Mouse (Mus musculus) retina, postnatal 1 day (tissue): ENCODE measurements around the gene Spata31d1a.
A peak's percentile ranks its signal among the peaks of the same experiment; 100 is the strongest.
"Not testable (repeated sequence)": the region's sequence is repeated elsewhere in the genome, so short reads cannot be mapped to it uniquely, and the experiment has no call there.

ENCODE experiments used
- DNase-seq: peaks from one replicate; pipeline ENCODE4 v3.0.0-alpha.2; 2012

The Spata31d1a gene

DNA sequence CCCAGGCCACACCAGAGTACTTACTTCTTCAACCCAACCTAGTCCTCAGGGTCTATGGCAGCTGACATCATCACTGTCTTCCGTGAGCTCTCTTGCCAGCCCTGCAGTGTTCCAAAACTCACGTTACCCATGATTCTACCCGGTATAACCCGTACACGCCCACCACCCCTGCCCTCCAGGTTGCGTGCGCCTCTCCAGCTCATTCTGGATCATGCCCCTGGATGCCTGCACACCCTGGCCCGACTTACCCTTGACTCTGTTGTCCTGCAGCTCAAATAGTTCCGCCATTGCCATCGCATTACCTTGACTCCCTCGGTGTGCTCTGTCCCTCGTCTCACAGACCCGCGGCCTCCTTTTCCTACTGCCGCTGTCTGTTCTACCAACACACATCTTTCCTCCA lies at the start of gene Spata31d1a:
Gene Spata31d1a (minus strand): TSS at position 101 of the 400 bp plus-strand sequence.
- no peak for DNase-seq

DNA sequence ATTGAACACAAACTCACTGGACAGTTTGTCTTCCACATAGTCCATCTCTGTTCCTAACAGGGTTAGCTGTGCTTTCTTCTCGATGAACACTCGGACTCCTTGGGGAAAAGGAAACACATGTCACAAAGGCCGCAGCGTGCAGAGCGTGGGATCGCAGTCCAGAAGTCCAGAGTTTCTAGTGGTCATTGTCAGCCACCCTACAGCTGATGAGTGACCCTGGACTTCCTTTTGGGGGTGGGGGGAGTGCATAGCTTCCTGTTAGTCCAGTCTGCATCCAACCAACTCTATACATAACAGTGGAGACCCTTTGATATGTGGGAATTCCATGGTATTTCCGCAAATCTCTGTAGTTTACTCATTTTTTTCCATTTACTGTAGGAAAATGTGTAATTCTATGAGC lies 46.8 kb upstream of the Spata31d1a start:
- no peak for DNase-seq

DNA sequence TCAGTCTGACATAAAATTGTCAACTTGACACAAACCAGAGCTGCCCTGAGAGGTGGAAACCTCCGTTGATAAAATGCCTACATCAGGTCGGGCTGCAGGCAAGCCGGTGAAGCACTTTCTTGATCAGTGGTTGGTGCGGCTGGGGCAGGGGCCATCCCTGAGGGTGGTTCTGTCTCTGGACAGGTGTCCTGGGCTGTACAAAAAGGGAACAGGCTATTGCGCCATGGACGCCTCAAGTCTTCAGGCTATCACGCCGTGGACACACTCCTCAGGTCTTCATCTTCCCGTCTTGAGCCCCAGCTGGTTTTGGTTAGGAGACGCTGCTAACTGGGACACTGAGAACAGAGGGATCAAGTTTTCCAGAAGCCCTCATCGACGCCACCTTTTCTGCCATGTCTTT lies 40.2 kb upstream of the Spata31d1a start:
- DNase-seq: no peak

DNA sequence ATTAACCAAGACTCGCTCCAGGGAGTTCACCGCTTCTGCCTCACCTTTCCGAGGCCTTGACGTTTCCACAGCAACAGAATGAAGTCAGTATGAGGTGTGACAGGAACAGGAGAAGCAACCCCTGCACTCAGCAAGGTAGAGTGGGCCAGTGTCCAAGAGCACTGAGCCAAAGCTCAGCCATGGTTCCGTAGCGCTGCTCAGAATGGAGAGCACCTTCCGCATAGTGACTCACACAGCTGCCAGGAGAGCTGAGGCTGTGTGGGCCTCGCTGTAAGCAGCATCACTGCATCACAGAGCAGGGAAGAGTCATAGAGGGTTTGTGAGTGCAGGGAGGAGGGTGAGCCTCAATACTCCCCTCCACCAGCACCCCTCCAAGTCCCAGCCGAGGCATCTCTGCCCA lies 36.6 kb upstream of the Spata31d1a start, which contains the start of gene 1700014D04Rik:
Gene 1700014D04Rik (minus strand): TSS at position 42 of the 400 bp plus-strand sequence.
- DNase-seq: no peak

DNA sequence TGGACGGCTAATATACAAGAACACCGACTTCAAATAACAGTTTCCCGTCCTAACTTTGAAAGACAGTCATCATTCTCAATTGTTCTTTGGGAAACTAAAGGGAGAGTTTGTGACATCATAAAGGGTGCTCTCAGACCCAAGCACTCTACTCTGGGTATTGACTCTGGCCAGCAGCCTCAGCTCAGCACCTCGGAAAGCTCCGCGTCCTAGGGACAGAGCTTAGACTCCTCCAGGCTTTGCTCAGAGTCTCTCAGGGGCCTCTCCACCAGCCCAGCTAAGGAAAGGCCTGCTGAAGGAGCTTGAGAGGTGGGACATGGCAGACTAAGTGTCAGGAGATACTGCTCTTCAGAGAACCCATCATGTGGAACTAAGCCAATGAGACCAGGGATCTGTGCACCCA lies 36.0 kb upstream of the Spata31d1a start:
- DNase-seq: no peak

DNA sequence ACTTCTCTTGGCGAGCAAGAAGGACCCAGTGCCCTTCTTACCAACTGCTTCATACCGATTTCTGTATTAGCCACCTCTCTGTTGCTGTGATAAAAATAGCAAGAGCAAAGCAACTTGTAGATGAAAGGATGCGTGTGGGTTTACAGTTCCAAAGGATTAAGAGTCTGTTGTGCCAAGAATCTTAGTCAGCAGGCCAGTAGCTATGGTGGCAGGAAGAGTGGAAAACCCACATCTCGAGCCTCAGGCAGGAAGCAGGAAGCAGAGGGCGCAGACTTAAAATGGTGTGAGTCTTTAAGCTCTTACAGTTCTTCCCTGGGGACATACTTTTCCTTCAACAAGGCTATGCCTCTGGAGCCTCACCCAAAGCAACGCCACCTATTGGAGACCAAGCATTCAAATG lies 35.3 kb upstream of the Spata31d1a start:
- DNase-seq: no peak

DNA sequence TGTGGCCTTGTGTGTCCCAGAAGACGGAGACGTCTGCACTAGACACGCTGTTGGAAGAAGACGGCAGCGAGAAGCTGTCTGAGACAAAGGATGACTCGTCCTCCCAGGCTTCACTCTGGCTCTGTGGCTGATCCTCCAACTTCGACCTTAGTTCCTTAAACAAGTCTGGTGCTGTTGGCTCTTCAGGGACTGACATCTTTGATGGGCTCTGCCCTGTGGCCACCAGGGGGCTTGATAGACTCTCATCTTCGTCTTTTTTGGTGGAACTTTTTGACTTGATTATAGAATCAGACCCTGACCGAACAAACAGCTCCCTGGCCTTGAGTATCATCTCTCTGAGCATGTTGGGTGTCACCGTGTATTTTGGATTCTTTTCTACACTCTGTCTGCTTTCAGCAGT lies 31.6 kb upstream of the Spata31d1a start:
- DNase-seq: no peak

DNA sequence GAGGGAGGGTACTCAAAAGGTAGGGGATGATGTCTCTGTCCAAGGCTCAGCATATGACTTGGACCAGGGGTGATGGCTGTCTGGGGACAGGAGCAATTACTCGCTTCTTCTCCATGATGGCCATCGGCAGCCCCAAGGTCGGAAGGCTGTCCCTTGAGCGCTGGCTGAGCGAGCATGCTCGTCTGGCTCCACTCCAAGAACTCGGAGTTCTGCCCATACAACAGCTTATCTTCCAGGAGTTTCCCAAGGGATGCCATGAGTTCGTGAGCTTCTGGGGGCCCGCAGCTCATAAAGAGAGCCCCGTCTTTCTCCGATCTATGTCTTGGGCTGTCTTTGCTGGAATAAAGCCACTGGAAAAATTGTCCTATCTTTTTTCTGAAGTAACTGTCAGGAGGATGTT lies 31.0 kb upstream of the Spata31d1a start:
- no peak for DNase-seq

DNA sequence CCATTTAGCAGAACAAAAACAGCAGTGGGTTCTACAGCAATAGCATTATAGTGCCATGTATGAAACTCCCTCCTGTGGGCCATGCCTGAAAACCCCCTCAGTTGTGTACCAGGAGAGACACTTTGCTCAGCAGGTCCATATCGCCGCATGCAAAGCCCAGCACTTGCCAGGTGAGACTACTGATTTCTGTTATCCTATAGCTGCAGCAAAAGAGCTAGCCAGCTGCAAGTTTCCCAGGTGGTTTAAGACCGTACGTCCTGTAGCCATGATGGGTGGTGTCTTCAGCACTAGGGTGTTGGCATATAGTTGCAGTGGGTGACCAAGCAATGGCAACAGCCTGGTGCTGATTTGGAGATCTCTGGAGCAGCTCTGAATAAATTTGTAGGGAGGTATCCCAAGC lies 29.3 kb upstream of the Spata31d1a start:
- DNase-seq: no peak

DNA sequence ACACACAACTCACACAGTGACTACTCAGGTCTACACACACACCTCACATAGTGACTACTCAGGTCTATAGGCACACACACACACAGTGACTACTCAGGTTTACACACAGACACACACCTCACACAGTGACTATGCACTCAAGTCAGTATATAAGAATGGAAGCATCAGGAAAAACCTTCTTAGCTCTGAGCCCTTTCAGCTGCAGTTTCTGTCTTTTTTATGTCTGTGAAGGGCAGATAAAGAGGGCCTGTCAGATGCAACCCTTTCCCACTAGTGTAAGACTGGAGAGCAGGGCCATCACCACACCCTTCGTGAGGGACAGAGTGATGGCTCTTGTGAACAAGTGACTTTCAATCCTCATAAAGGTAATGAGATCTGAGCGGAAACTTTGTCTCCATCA lies 28.3 kb upstream of the Spata31d1a start:
- no peak for DNase-seq

DNA sequence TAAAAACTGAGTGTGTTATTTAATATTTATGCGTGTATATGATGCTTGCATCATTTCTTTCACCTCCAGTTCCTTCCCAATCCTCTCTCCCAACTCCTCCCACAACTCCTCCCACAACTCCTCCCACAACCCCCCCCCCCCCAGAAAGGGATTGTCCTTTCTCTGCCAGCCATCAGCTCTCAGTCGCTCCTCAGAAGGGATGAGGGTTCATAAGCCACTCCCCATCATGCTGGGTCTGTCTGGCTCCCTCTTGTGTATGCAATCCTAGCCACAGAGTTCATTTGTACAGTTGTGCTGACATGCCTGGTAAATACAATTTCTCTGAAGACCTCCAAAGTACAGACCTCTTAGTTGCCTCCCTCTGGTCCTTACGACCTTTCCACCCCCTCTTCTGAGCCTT lies 25.1 kb upstream of the Spata31d1a start:
- peak; percentile 65 for DNase-seq

DNA sequence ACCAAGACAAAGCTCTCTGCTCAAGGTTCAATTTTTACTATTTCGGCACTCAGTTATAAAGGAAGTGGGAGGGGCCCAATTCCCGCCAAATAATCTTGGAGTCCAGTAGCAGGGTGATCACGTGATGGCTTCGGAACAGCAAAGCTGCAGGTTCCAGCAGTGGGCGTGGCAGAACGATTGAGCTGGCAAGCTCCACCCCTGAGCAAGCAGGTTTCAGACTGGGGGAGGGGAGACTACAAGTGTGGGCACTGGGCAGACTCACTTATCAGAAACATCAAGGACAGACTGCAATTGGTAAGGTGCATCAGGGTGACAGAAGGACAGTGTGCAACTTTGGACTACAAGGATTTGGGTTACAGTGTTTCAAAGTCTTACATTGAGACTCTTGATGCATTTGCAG lies 24.2 kb upstream of the Spata31d1a start:
- DNase-seq: not testable (repeated sequence)

DNA sequence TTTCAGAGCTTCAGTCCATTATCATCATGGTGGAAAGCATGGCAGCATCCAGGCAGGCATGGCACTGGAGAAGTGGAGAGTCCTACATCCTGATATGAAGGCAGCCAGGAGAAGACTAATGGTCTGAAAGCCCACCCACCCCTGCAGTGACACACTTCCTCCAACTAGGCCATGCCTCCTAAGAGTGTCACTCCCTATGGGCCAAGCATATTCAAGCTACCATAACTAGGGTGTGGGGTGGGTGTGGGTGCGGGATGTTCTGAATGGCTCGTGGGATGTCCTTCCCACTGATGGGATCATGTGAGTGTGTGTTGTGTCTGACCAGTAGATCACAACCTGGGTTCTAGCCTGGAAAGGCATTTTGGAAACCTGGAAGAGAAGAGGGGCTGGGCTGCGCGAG lies 23.8 kb upstream of the Spata31d1a start:
- no peak for DNase-seq

DNA sequence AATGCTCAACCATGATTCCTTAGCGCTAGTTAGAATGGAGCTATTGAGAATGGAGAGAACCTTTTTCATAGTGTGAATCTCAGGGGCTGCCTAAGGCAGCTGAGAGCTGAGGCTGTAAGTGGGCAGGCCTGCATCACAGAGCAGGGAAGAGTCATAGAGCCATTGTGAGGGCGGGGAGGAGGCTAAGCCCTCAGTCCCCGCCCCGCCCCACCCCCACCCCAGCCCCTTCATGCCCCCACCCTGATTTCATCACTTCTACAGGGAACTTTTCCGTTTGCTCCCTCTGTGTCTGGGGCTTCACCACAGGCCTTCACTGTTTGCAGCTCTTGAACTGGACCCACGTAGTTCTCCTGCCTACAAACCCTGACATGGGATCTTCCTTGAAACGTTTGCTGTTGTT lies 21.5 kb upstream of the Spata31d1a start, which contains the start of gene Spata31d1d:
Gene Spata31d1d (minus strand): TSS at position 101 of the 400 bp plus-strand sequence.
- DNase-seq: no peak

DNA sequence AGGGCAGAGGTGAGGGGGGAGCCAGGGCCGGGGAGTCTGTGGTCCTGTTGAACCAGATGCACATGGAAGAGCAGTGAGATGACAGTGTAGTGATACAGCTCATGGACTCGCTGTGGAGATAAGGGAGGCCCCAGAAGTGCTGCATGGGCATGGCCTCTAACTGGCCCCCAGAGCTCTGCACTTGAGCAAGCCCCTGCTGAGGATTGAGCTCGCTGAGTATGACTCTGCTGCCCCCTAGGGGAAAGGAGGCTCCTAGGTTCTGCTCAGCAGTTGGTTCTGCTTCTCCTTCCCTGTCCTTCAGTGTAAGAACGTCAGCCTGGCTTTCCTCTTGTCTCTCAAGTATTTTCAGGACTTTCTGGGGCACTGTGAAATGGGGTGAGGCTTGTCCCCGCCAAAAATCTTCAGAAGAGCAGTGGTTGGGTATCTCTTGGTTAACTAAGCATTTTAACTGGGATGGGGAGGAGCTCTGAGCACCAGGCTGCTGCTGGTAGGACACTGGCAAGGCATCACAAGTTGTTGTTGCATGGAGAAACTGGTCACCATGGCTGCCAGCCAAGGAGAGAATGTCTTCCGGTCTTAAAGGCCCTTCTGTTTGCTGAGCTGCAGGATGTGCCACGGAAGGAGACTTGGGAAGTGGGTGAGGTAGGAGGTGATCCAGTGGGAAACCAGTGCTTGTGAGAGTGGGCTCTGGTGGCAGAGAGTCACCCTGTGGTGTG lies 18.4 kb upstream of the Spata31d1a start:
- DNase-seq: peak; percentile 91

DNA sequence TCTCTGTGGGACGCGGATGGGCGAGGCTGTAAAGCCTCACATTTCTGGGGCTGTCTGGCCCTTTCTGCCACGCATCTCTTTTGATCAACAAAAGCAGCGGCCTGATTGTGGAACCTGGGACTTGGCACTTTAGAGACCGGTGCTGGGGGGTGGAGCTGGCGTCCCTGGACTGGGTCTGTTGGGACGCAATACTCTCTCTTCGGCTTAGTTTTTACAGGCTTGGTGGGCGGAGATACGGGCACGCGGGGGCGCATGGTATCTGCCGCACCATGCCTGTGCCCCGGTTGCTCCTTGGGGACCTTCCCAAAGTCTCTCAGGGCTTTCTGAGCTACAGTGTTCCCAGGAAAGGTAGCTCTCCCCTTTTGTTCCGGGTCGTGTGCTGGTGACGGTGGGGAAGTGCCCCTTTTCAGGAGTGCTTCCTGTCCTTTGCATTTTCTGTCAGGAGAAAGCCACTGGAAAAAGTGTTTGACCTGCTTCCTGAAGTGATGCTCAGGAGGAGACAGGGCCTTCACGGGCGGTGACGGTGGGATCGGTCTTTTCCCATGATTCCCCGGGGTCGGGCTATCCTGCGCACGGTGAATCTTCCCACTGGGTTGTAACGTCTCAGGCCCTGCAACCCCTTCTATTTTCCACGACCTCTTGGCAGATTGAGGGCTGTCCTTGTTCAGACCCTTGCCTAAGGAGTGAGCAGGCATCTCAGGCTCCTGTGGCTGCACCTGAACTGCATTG lies 16.2 kb upstream of the Spata31d1a start:
- DNase-seq: no peak

DNA sequence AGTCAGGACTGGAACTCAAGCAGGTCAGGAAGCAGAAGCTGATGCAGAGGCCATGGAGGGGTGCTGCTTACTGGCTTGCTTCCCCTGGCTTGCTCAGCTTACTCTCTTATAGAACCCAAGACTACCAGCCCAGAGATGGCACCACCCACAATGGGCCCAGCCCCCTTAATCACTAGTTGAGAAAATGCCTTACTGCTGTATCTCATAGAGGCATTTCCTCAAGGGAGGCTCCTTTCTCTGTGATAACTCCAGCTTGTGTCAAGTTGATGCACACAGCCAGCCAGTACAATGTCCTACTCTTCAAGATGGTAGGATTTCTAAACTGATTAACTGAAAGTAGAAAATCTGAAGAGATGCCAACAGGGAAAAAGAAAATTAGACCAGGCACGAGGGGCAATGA lies 12.0 kb upstream of the Spata31d1a start:
- DNase-seq: not testable (repeated sequence)

DNA sequence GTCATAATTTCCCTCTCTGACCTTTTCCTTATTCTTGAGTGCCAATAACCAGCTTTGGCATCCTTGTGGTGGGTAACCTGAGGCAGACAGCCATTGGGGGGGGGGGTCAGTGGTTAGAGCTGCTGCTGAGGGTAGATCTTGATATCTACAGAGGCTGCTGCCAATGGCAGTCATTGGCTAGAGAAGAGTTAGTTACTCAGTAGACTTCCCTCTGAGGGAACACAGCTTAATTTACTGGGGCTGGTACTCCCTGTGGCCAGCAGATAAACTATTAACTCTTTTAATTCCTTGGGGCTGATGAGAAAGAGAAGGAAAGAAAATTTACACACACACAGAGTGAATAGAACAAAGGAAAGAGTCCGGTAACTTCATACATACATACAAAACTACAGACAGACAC lies 9.3 kb upstream of the Spata31d1a start:
- DNase-seq: no peak

DNA sequence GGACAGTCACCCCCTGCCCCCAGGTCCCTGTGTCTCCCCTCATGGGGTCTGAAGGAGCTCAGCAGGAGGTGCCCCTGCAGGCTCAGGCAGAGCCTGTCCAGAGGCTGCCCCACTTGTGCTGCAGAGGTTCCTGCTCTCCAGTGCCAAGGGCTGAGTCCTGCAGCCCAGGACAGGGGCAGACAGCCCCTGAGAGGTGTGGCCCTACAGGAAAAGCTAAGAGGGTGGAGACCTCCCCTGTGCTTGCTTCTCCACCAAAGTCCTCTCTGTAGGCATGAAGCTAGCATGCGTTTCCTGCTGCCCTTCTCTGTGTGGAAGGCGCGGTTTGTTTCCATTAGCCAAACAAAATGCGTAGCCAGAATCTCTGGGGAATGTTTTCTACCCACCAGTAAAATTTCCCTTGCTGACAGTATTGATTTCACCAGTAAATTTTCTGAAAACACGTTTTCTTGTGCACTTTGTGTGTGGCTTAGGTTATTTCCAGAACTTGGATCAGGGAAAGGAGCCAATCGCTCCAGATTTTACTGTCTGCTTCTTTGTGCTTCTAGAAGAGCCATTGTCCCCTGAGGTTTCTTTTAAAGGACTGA lies 8.8 kb upstream of the Spata31d1a start:
- not testable (repeated sequence) for DNase-seq

DNA sequence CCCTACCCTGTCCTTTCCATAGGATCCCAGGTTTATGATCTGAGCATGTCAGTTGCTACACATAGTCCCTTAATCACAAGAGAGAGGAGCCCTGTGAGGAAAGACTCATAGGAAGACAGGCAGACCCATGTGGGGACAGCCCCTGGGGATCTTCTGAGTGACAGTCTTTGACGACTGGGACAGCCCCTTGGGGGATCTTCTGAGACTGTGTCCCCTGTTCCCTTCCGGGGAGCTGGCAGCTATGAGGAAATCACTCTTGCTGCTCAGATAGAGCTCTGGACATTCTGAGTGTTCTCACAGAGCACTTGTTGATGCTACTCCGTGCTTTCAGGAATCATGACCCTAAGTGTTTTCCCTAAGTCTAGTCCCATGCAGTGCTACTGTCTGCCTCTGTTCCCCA lies 3.6 kb upstream of the Spata31d1a start:
- DNase-seq: no peak

DNA sequence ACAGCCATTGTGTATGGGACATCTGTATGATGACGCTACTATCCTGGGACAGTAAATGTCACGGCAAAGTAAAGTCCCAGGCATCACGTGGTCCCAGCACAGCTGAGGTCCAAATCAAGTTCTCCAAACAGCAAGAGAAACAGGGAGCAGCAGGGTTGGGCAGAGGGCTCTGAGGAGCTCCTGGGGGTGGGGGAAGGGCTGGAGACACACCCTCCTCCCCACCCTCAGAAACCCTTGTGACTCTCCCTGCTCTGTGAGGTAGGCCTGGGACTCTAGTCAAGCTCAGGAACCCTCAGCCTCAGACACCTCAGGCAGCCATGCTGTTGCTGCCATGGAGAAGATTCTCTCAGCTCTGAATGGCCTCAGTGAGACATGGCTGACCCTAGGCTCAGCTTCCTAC lies 1.9 kb upstream of the Spata31d1a start, which contains the start of gene Spata31d1b:
Gene Spata31d1b (plus strand): TSS at position 301 of the 400 bp plus-strand sequence.
- not testable (repeated sequence) for DNase-seq

DNA sequence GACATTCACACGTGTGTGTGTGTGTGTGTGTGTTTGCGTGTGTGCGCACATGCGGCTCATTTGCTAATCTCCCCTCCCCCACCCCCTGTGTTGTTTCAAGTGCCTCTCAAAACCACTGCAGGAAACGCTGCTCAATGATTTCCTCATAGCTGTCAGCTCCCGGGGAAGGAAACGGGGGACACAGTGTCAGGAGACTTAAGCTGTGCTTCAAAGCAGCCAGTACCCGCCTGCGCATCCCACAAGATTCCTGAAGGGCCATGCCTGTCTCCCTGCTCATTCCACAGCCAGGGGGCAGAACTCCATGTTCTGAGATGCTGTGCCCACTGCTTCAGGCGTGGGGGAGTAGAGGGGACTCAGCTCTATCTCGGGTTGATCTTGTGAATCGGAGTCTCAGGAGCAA lies 5.6 kb downstream of the Spata31d1a start:
- peak; percentile 31 for DNase-seq

DNA sequence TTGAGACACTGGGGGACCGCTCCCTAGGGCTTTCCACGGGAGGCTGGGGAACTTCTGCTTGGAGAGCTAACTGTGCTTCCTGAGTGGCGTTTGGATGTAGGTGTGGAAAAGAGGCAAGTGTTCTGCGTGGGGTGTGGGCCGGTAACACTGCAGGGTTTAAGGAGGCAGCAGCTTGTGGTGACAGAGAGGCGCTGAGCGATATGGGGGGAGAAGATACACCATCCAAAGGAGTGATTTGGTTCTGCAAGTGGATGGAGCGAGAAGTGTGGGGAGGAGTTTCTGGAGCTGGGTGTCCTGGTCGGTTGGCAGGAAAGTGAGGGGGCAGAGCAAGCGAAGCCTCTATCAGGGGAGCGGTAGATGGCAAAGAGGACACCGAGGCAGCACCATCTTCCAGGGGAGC lies 6.6 kb downstream of the Spata31d1a start:
- DNase-seq: no peak

DNA sequence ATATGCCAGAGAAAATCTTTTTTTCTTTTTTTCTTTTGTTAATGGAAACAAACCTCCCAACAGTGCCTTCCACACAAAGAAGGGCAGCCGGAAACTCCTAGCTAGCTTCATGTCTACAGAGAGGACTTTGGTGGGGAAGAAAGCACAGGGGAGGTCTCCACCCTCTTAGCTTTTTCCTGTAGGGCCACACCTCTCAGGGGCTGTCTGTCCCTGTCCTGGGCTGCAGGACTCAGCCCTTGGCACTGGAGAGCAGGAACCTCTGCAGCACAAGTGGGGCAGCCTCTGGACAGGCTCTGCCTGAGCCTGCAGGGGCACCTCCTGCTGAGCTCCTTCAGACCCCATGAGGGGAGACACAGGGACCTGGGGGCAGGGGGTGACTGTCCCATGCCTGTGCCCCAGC lies 10.0 kb downstream of the Spata31d1a start:
- DNase-seq: not testable (repeated sequence)
